Mouse (Mus musculus) cortical plate, adult 2 months (tissue): ENCODE results near the gene Cd2bp2.

Experiments
- CTCF ChIP-seq: fragments of 200-500 bp; IDR thresholded peaks from 2 replicates; pipeline ENCODE4 v1.5.1; 2011; ENCODE audit warnings: mild to moderate bottlenecking, control low read depth, low read length; ENCODE audit not compliant: insufficient read depth; ENCODE audit errors: extremely low read depth
- POLR2A ChIP-seq: fragments of 200-500 bp; IDR thresholded peaks from 2 replicates; pipeline ENCODE4 v1.6.1; 2011; ENCODE audit warnings: mild to moderate bottlenecking, low read length, control low read depth; ENCODE audit not compliant: insufficient read depth; ENCODE audit errors: extremely low read depth

- 0 out of 2 replicates have a peak, but pooled peaks have one; percentile 3 for TF ChIP-seq CTCF
- no peak for TF ChIP-seq POLR2A
Measured at GRCm38 (mm10) chr7:127183828-127184227, 12.0 kb downstream of the Cd2bp2 start.
